Mouse (Mus musculus) stomach, embryonic 15.5 days (tissue): ENCODE measurements at regions not wholly inside any gene's neighbourhood (a gene's known extent, or its start where the extent isn't known, plus 50 kb on each side); places are given as distances from the start of the nearest gene placed in this dataset.

Experiments
- ATAC-seq: fragments of 200-750 bp; cut with Nextera tagmentation; 2 replicates; pipeline ENCODE4 v1.8.0; 2017; ENCODE audit warnings: low read depth, moderate number of reproducible peaks, moderate TSS enrichment; ENCODE audit not compliant: insufficient read depth, low FRiP score
- H3K27ac ChIP-seq: fragments of 300-500 bp; sonication (generic); 2 replicates; pipeline ENCODE4 v1.5.1; 2015; ENCODE audit warnings: mild to moderate bottlenecking, inconsistent platforms
- H3K27me3 ChIP-seq: fragments of 300-500 bp; sonication (generic); replicated peaks from 2 replicates; pipeline ENCODE4 v1.6.1; 2015; ENCODE audit warnings: inconsistent platforms
- H3K36me3 ChIP-seq: fragments of 300-500 bp; sonication (generic); 2 replicates; pipeline ENCODE4 v1.6.1; 2015; ENCODE audit warnings: inconsistent platforms
- H3K4me1 ChIP-seq: fragments of 300-500 bp; sonication (generic); 2 replicates; pipeline ENCODE4 v1.6.1; 2015; ENCODE audit warnings: inconsistent platforms
- H3K4me2 ChIP-seq: fragments of 300-500 bp; sonication (generic); 2 replicates; pipeline ENCODE4 v1.6.1; 2015; ENCODE audit warnings: mild to moderate bottlenecking, inconsistent platforms
- H3K4me3 ChIP-seq: fragments of 300-500 bp; sonication (generic); replicated peaks from 2 replicates; pipeline ENCODE4 v1.5.1; 2015; ENCODE audit warnings: inconsistent platforms
- H3K9ac ChIP-seq: fragments of 300-500 bp; sonication (generic); 2 replicates; pipeline ENCODE4 v1.6.1; 2015; ENCODE audit warnings: inconsistent platforms
- H3K9me3 ChIP-seq: fragments of 300-500 bp; sonication (generic); 2 replicates; pipeline ENCODE4 v1.6.1; 2016; ENCODE audit warnings: inconsistent platforms
- WGBS: fragments of 180-500 bp; shearing (Covaris S2); methylation state at CpG from one replicate; pipeline ENCODE4 v1.1.7; 2015; 5-methylcytosine and 5-hydroxymethylcytosine counted together

DNA sequence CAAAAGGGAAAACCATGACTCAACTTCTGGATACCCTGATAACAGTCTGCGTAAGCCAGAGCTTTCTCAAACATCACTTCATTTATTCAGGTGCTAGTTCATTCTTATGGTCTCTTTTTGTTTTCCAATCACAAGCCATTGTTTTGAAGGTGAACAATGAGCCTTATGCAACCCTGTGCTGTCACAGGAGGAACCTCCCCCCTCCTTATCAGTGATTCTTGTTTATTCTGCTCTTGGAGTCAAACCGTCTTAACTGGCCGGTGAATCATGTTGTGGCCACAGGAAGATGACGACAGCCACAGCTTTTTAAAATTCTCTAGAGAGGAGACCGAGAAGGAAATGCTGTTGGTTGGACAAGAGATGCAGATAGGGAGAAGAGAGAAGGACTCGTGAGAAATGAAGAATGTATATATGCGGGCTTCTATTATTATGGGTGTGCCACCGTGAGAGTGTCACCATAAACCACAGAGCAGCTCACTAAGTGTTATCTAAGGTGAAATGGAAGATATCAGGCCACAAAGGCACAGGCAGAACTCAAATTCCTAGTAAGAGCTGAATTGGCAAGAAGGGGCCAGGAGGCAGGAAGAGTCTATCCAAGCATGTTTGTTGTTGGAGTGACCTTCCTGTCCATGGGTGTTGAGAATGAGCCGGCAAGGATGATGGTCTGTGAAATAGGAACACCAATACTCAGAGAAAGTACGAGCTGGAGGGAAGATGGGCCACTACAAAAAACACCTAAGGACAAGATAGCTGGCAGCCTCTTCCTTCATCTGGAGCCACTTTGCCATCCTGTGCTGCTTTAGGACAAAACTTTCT, 151.8 kb downstream of the Kdr start:
- Histone ChIP-seq H3K27me3 (no peaks in the 10 kb centered on the region), H3K4me2 (no peak overlapping the region), H3K9ac (no peak overlapping the region), H3K9me3 (no peaks in the 10 kb centered on the region), H3K27ac (no peak overlapping the region), H3K4me1 (peaks cover 8% of the 10 kb centered on the region), H3K4me3 (no peak overlapping the region), H3K36me3 (no peaks in the 10 kb centered on the region)
- WGBS: 48% methylated on average over 10 of the region's 10 CpGs
- ATAC-seq: 0 out of 2 replicates have a peak, but pooled peaks have one; percentile 27

DNA sequence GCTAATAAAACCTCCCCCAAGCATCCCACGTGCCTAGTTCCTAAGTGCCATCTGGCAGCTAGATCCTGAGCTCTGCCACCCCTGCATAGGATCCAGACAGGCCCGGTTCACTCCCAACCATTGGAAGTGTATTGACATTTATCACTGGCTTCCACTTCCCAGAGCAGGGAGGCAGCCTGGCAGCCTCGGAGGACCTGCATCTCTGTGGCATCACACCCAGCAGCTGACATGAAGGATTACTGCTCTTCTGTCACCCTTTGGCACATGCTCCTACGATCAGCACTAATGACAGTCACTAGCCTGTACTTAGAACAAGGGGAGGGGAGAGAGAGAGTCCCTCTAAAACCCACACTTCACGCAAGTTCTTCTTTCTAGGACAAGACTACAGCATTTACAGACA, 152.7 kb downstream of the Kdr start:
- Histone ChIP-seq H3K4me1 (peaks cover 7% of the 10 kb centered on the region), H3K27me3 (no peaks in the 10 kb centered on the region), H3K9ac (no peak overlapping the region), H3K4me3 (no peak overlapping the region), H3K9me3 (no peaks in the 10 kb centered on the region), H3K27ac (no peak overlapping the region), H3K4me2 (no peak overlapping the region), H3K36me3 (no peaks in the 10 kb centered on the region)
- WGBS: 45% methylated on average over 5 of the region's 5 CpGs
- no peak for ATAC-seq

GRCm38 (mm10) chr5:75824660-75825059, 153.6 kb downstream of the Kdr start:
- WGBS: 84% methylated on average over 4 of the region's 4 CpGs
- Histone ChIP-seq H3K4me3 (no peak overlapping the region), H3K27ac (no peak overlapping the region), H3K9me3 (no peaks in the 10 kb centered on the region), H3K36me3 (no peaks in the 10 kb centered on the region), H3K9ac (no peak overlapping the region), H3K27me3 (no peaks in the 10 kb centered on the region), H3K4me2 (no peak overlapping the region), H3K4me1 (no peaks in the 10 kb centered on the region)
- ATAC-seq: no peak

- Histone ChIP-seq H3K9me3 (no peaks in the 10 kb centered on the region), H3K9ac (no peak overlapping the region), H3K36me3 (no peaks in the 10 kb centered on the region), H3K27me3 (no peaks in the 10 kb centered on the region), H3K4me1 (no peaks in the 10 kb centered on the region), H3K4me2 (no peak overlapping the region), H3K27ac (no peak overlapping the region), H3K4me3 (no peak overlapping the region)
- no peak for ATAC-seq
- 92% methylated on average over 3 of the region's 3 CpGs for WGBS
Observed at GRCm38 (mm10) chr5:75823646-75824045, 154.6 kb downstream of the Kdr start.

GRCm38 (mm10) chr5:75817396-75817795, 160.9 kb downstream of the Kdr start:
- no peaks in the 10 kb centered on the region for H3K4me1 ChIP-seq
- no peaks in the 10 kb centered on the region for H3K36me3 ChIP-seq
- no peak overlapping the region for H3K4me3 ChIP-seq
- ATAC-seq: no peak
- H3K9ac ChIP-seq: no peak overlapping the region
- H3K9me3 ChIP-seq: no peaks in the 10 kb centered on the region
- H3K4me2 ChIP-seq: no peak overlapping the region
- no peak overlapping the region for H3K27ac ChIP-seq
- 94% methylated on average over 13 of the region's 13 CpGs for WGBS
- no peaks in the 10 kb centered on the region for H3K27me3 ChIP-seq

- H3K27ac ChIP-seq: no peak overlapping the region
- no peak overlapping the region for H3K4me2 ChIP-seq
- 53% methylated on average over 12 of the region's 12 CpGs for WGBS
Observed at GRCm38 (mm10) chr5:75814393-75814984, 163.8 kb downstream of the Kdr start.

GRCm38 (mm10) chr5:75812686-75813085, 165.6 kb downstream of the Kdr start:
- Histone ChIP-seq H3K4me2 (no peak overlapping the region), H3K9ac (no peak overlapping the region), H3K36me3 (no peaks in the 10 kb centered on the region), H3K9me3 (no peaks in the 10 kb centered on the region), H3K27ac (no peak overlapping the region), H3K27me3 (no peaks in the 10 kb centered on the region), H3K4me3 (no peak overlapping the region), H3K4me1 (no peaks in the 10 kb centered on the region)
- no peak for ATAC-seq
- WGBS: 51% methylated on average over 4 of the region's 4 CpGs

More at GRCm38 (mm10) chr5:75814393-75814984, 163.8 kb downstream of the Kdr start:
- Histone ChIP-seq H3K4me3 (no peak overlapping the region), H3K9me3 (no peaks in the 10 kb centered on the region), H3K4me1 (no peaks in the 10 kb centered on the region), H3K36me3 (no peaks in the 10 kb centered on the region), H3K9ac (no peak overlapping the region), H3K27me3 (no peaks in the 10 kb centered on the region)
- no peak for ATAC-seq

- H3K9ac ChIP-seq: no peak overlapping the region
- H3K27me3 ChIP-seq: no peaks in the 10 kb centered on the region
- no peak overlapping the region for H3K4me2 ChIP-seq
- no peak overlapping the region for H3K27ac ChIP-seq
- no peaks in the 10 kb centered on the region for H3K9me3 ChIP-seq
- H3K4me3 ChIP-seq: no peak overlapping the region
- no peak for ATAC-seq
- no peaks in the 10 kb centered on the region for H3K36me3 ChIP-seq
- 65% methylated on average over 18 of the region's 18 CpGs for WGBS
- no peaks in the 10 kb centered on the region for H3K4me1 ChIP-seq
Observed at GRCm38 (mm10) chr5:75808551-75809332, 169.5 kb downstream of the Kdr start.

- no peak overlapping the region for H3K4me2 ChIP-seq
- H3K27ac ChIP-seq: no peak overlapping the region
- no peaks in the 10 kb centered on the region for H3K4me1 ChIP-seq
- H3K9ac ChIP-seq: no peak overlapping the region
- ATAC-seq: no peak
- no peak overlapping the region for H3K4me3 ChIP-seq
- no peaks in the 10 kb centered on the region for H3K27me3 ChIP-seq
- WGBS: 75% methylated on average over 2 of the region's 2 CpGs
- no peaks in the 10 kb centered on the region for H3K9me3 ChIP-seq
- H3K36me3 ChIP-seq: no peaks in the 10 kb centered on the region
Observed at GRCm38 (mm10) chr5:75805011-75805410, 173.2 kb downstream of the Kdr start.

GRCm38 (mm10) chr5:75804340-75804739, 173.9 kb downstream of the Kdr start:
- Histone ChIP-seq H3K9me3 (no peaks in the 10 kb centered on the region), H3K27ac (no peak overlapping the region), H3K4me1 (no peaks in the 10 kb centered on the region), H3K36me3 (no peaks in the 10 kb centered on the region), H3K4me2 (no peak overlapping the region), H3K4me3 (no peak overlapping the region), H3K27me3 (no peaks in the 10 kb centered on the region), H3K9ac (no peak overlapping the region)
- 80% methylated on average over 2 of the region's 2 CpGs for WGBS
- ATAC-seq: no peak

DNA sequence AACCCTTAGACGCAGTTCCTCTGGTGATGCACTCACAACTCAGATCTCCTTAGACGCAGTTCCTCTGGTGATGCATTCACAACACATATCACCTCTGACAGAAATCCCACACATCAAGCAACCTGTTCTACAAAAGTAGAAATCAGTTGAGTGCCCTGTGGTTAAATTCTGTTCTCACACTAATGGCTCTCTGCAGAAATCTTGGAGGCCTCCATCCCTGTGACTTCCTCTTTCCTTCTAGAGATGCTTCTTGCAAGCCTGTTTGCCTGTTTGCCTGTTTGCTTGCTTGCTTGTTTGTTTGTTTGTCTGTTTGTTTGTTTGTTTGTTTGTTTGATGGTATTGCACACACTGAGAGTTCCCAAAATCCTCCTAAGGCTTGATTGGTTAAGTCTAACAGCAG, 175.2 kb downstream of the Kdr start:
- H3K4me2 ChIP-seq: no peak overlapping the region
- no peaks in the 10 kb centered on the region for H3K9me3 ChIP-seq
- no peak overlapping the region for H3K9ac ChIP-seq
- H3K27ac ChIP-seq: no peak overlapping the region
- 93% methylated on average over 2 of the region's 2 CpGs for WGBS
- H3K4me1 ChIP-seq: no peaks in the 10 kb centered on the region
- no peaks in the 10 kb centered on the region for H3K36me3 ChIP-seq
- H3K27me3 ChIP-seq: no peaks in the 10 kb centered on the region
- ATAC-seq: no peak
- H3K4me3 ChIP-seq: no peak overlapping the region
